ENCODE assay signal across 8 mouse cellular contexts in genomic region chr3:118430631-118430906, GRCm38 (mm10).
DNase-seq lines count a peak whose midpoint lies in the region; ATAC-seq and TF ChIP-seq lines count a peak whose summit lies in the region.
"Had no signal": no experiment of that assay in that cellular context is flagged by ENCODE, and none has a peak within 500 bp of the region (broad histone marks: within the 10 kb centered on the region; RNA-seq: fewer than 3 reads in every experiment).

No protein-coding gene starts in this region.

- no peaks in the 10 kb centered on the region for H3K9me3 ChIP-seq in forebrain, embryonic 10.5 days
- H3K9me3 ChIP-seq in intestine, embryonic 14.5 days (ENCODE audit: control insufficient read depth, low read length) = no peaks in the 10 kb centered on the region
- H3K9me3 ChIP-seq in neural tube, embryonic 13.5 days = no peaks in the 10 kb centered on the region

- H3K4me2 ChIP-seq in intestine, embryonic 14.5 days (ENCODE audit: low read length) = peak overlapping the region; percentile 43
- H3K4me2 ChIP-seq in neural tube, embryonic 13.5 days = peak overlapping the region; percentile 73

- 3% methylated on average over 7 of the region's 7 CpGs for WGBS in forebrain, embryonic 10.5 days
- WGBS in intestine, embryonic 14.5 days = 7% methylated on average over 6 of the region's 7 CpGs
- WGBS in neural tube, embryonic 13.5 days = 2% methylated on average over 7 of the region's 7 CpGs

- peaks cover 90% of the 10 kb centered on the region for H3K27me3 ChIP-seq in forebrain, embryonic 10.5 days (ENCODE audit: poor library complexity, severe bottlenecking)
- peaks cover 61% of the 10 kb centered on the region for H3K27me3 ChIP-seq in intestine, embryonic 14.5 days (replicated peaks; ENCODE audit: control insufficient read depth, insufficient read depth, low read length)
- peaks cover 7% of the 10 kb centered on the region; the same call in 1 of the 2 replicates for H3K27me3 ChIP-seq in neural tube, embryonic 13.5 days

- peaks cover 48% of the 10 kb centered on the region for H3K4me1 ChIP-seq in forebrain, embryonic 10.5 days
- H3K4me1 ChIP-seq in intestine, embryonic 14.5 days (replicated peaks; ENCODE audit: control insufficient read depth, insufficient read depth, low read length) = no peaks in the 10 kb centered on the region; the same call in 1 of the 2 replicates
- peaks cover 28% of the 10 kb centered on the region for H3K4me1 ChIP-seq in neural tube, embryonic 13.5 days (replicated peaks)

- no peak for ATAC-seq in intestine, embryonic 14.5 days (replicated peaks; ENCODE audit: low FRiP score, low TSS enrichment, low read depth)
- ATAC-seq in neural tube, embryonic 13.5 days (ENCODE audit: low read depth) = peak; percentile 1; the same call in 1 of the 2 replicates

- peak overlapping the region; percentile 79 for H3K4me3 ChIP-seq in layer of hippocampus, adult 2 months
- H3K4me3 ChIP-seq in forebrain, embryonic 10.5 days = peak overlapping the region; percentile 50
- H3K4me3 ChIP-seq in intestine, embryonic 14.5 days (ENCODE audit: low read depth, low read length) = peak overlapping the region; percentile 24
- H3K4me3 ChIP-seq in neural tube, embryonic 13.5 days = peak overlapping the region; percentile 55

- no peaks in the 10 kb centered on the region for H3K36me3 ChIP-seq in forebrain, embryonic 10.5 days (replicated peaks)
- H3K36me3 ChIP-seq in intestine, embryonic 14.5 days (ENCODE audit: control insufficient read depth, insufficient read depth, low read length) = no peaks in the 10 kb centered on the region
- no peaks in the 10 kb centered on the region for H3K36me3 ChIP-seq in neural tube, embryonic 13.5 days

- H3K27ac ChIP-seq in layer of hippocampus, adult 2 months = peak overlapping the region; percentile 98
- H3K27ac ChIP-seq in forebrain, embryonic 10.5 days = peak overlapping the region; percentile 51; the same call in 1 of the 2 replicates
- no peak overlapping the region for H3K27ac ChIP-seq in intestine, embryonic 14.5 days (ENCODE audit: low read depth)
- H3K27ac ChIP-seq in neural tube, embryonic 13.5 days (replicated peaks) = peak overlapping the region; percentile 94

- TF ChIP-seq CTCF in layer of hippocampus, adult 2 months (conservative IDR thresholded peaks at IDR 0.05) = no peak

- no peak overlapping the region for H3K9ac ChIP-seq in intestine, embryonic 14.5 days (ENCODE audit: low read length)
- peak overlapping the region; percentile 82 for H3K9ac ChIP-seq in neural tube, embryonic 13.5 days

- DNase-seq in layer of hippocampus, adult 2 months (ENCODE audit: low spot score in 2 of 2) = no peak
- DNase-seq in layer of hippocampus, postnatal 25 days (ENCODE audit: extremely low spot score in 1 of 2, low spot score in 1 of 2) = no peak
- no peak for DNase-seq in forebrain, embryonic 10.5 days (ENCODE audit: extremely low spot score, low spot score)
- DNase-seq in intestine, embryonic 14.5 days (ENCODE audit: low spot score) = no peak
- DNase-seq in spleen, postnatal 4 days (ENCODE audit: low spot score in 2 of 2) = no peak
- no peak for DNase-seq in gastrocnemius, adult 18-20 months (ENCODE audit: low spot score)
- DNase-seq: thymus, postnatal 14 days had no signal

Comparison
In these comparisons a context has a peak if more than half of its experiments do, and no peak if none do; other contexts are left out.
1. H3K4me3 ChIP-seq: peak in every context shown above with its lines; median percentile 79 in layer of hippocampus, adult 2 months; 55 in neural tube, embryonic 13.5 days; 50 in forebrain, embryonic 10.5 days; 24 in intestine, embryonic 14.5 days.